Mouse (Mus musculus) adrenal gland, postnatal 4 days (tissue): ENCODE data around the gene Nyap1. TPM values are rescaled to one million over a fixed set of nuclear protein-coding genes. Genes with fewer than 3 reads are reported as not detected.

Experiments
- DNase-seq, 2 experiments: peaks; one replicate each; pipeline ENCODE4 v3.0.0; 2021 to 2022; ENCODE audit warnings: low spot score in 2 of 2, mixed read lengths in 2 of 2
- total RNA-seq, 2 experiments: library from RNA; stranded (reverse); gene quantifications; 2 replicates each; pipeline ENCODE4 v1.2.3; 2021

Nyap1 gene
- total RNA-seq, 2 experiments from 2014 or later: 10.9 to 11.6 TPM

DNA sequence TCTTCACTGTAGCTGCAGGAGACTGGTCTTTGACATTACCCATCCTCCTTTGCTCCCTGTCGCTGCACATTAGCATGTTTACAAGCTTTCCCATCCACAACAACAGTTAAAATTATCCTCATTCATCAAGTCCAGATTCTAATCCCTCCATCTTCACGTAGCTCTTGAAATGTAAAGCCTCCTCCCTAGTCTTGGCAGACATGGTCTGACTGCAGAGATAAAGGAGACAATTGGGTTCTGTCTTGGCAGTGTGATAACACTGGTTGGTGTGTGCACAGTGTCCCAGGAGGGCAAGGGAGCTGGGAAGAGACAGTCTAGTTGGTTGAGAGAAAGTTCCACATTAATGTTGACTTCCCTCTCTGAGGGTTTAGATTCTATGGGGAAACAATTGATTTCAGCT lies 41.6 kb downstream of the Nyap1 start:
- no peak for DNase-seq

DNA sequence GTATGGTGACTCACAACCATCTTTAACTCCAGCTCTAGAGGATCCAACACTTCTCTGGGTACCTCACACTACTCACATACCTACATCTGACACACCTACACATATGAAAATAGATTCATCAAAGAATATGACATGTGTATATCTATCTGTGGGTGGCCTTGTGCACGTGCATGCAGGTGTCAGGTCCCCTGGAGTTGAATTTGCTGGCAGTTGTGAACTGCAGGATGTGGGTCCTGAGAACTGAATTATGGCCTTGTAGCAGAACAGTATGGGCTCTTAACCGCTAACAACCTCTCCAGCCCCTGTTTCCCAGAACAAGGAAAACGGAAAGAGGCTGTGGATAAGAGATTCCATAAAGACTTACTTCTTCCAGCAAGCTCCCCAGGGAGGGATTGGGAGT lies 42.3 kb downstream of the Nyap1 start:
- no peak for DNase-seq

GRCm38 (mm10) chr5:137695930-137696329 lies 45.5 kb downstream of the Nyap1 start:
- no peak for DNase-seq

DNA sequence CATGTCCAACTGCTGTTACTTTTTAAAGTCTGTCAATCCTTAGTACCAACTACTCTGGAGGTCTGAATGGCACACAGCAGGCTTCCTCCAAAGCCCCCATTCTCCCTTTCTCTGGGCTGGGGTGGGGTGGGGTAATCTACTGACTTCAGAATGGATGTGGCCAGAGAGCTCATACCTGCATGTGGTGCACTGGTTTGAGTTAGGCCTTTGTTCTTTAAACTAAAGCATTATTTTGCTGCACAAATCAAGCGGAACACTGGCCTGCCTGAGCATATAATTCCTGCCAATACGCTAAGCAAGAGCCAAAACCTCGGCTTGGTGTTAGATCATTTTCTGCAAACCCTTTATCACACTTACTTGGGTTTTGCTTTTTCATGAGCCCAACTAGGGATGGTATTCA lies 46.6 kb downstream of the Nyap1 start:
- no peak for DNase-seq

DNA sequence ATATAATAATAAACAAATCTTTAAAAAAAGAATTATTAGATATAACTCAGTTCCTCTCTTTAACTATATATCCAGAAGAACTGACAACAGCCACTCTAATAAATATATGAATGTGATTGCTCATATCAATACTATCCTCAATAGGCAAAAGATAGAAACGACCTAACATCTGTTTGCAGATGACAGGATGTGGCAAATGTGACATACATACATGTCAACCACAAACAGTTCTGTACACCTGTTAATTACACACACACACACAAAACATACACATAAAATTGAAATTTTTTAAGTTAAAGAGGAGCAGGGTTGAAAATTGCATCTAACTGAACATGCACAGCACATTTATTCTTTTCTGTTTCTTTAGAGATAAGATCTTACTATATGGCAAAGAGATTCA lies 49.5 kb downstream of the Nyap1 start:
- DNase-seq: no peak

GRCm38 (mm10) chr5:137690531-137690930 lies 50.9 kb downstream of the Nyap1 start:
- no peak for DNase-seq

DNA sequence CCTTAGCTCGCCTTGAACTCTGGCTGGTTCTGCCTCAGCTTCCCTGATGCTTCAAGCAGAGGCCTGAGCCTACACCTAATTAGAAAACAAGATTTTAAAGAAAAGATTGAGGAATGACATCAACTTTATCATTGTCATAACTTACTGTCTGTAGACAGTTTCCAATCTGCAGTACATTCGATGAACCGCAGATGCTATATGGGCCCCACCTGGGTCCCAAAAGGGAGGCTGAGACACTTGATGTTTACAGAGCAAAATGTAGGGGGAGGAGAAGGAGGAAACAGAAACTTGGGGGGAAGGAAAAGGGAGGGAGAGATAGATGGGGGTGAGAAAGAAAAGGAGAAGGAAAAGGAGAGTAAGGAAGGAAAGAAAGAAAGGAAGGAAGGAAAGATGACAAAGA lies 51.4 kb downstream of the Nyap1 start:
- no peak for DNase-seq

DNA sequence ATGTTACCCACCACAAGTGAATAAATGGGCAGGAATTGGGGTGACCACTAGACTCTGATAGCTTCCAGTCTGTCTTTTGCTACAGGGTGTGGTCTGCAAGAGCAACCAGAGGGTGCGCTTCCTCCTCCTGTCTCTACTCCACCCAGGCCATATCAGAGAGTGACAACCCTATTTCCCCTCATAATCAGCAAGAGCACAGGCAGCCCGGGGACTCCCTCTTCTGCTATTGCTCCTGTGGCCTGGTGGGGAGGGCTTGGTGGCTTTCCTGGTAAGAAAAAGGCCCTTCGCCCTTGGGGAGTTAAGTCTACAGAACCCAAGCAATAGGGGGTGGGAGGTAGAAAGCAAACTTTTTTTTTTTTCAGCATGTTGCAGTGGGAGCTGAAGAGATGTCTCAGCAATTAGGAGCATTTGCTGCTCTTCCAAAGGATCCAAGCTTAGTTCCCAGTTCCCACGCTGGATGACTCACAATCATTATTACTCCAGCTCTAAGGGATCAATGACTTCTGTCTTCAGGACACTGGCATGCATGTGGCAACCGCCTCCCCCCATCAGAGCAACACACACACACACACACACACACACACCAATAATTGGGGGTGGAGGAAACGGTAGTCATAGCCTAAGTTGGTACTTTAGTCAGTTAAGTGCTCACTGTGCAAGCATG lies 55.1 kb downstream of the Nyap1 start:
- no peak for DNase-seq

- no peak for DNase-seq
Measured at GRCm38 (mm10) chr5:137685653-137686052, 55.8 kb downstream of the Nyap1 start.

DNA sequence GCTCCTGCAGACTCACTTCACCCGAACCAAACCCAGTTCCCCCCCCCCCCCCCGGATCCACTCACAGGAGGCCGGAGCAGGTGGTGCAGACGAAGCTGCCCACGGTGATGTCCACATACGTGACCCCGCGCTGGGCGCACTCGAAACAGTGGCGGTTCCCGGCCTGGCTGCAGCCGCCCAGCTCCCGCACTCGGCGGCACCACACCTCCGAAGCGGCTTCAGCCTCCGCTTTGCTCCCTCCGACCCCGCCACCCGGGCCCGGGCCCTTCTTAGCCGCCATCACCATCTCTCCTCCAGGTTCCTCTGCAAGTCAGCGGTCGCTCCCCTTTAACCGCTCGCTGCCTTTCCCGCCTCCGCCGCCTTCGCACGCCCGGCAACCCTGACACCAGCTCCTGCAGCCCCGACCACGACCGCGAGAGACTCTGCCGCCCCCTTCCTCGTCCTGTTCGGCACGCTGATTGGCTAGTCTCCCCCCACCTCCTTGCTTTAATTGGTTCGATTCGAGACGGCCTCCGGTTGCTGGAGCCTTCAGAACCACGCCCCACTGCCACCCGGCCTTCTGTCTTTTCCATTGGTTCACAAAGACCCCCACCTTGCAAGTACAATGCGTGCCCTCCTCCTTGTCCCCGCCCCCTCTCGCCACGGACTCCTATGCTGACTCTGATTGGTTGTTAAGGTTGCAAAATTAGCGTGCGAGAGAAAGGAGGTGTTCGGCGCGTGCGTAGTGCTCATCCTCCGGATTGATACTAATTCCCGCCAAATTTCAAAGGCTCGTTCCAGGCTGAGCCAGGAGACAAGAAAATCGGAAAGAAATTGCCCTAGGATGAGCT lies 56.9 kb downstream of the Nyap1 start, which contains the start of gene Agfg2:
Agfg2 (minus strand) TSS at position 433 of the 830 bp plus-strand sequence.
- peak; percentile 91 to 95 for DNase-seq

GRCm38 (mm10) chr5:137683388-137684293 lies 57.8 kb downstream of the Nyap1 start:
- DNase-seq: no peak

DNA sequence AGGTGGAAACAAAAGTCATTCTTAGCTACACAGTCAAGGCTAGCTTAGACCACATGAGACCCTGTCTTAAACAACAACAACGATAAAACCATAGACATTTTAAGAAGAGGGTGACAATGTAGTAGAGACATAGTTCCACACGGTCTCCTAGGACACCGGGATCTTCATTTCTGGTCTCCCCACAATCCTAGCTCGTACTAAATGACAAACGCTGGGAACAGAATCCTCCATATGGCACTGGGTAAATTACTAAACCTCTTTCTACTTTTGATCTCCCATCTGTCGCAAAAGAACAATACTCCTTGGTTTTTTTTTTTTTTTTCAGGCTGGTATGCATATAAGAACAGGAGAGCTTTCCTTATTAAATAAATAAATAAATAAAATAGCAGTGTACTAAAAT lies 58.9 kb downstream of the Nyap1 start:
- DNase-seq: no peak

Other genes starting within 250 kb of the Nyap1 start
- 10 to 100 TPM; 26.5 to 26.9 TPM for gene Pop7, start 239.1 kb downstream of the Nyap1 start, total RNA-seq
- 10 to 100 TPM; 65.1 to 69.2 TPM for gene Gigyf1, start 223.1 kb downstream of the Nyap1 start, total RNA-seq
- not detected for gene Epo, start 208.4 kb downstream of the Nyap1 start, total RNA-seq
- 100 to 1,000 TPM; 771 to 773 TPM for gene Gnb2, start 208.1 kb downstream of the Nyap1 start, total RNA-seq
- 1 to 10 TPM; 8.1 TPM for gene Actl6b, start 188.1 kb downstream of the Nyap1 start, total RNA-seq
- 10 to 100 TPM in 1 of 2 experiments, 1 to 10 TPM in 1; 2.4 to 25.8 TPM for gene Tfr2, start 171.8 kb downstream of the Nyap1 start, total RNA-seq
- gene Mospd3, start 140.5 kb downstream of the Nyap1 start, total RNA-seq: 10 to 100 TPM; 52.4 to 54.0 TPM
- gene Pcolce, start 127.8 kb downstream of the Nyap1 start, total RNA-seq: 100 to 1,000 TPM; 549 to 594 TPM
- gene Fbxo24, start 112.6 kb downstream of the Nyap1 start, total RNA-seq: 1 to 10 TPM; 1.2 to 3.3 TPM
- gene Lrch4, start 112.5 kb downstream of the Nyap1 start, total RNA-seq: 10 to 100 TPM; 27.9 to 34.5 TPM
- gene Gm20605, start 112.4 kb downstream of the Nyap1 start, total RNA-seq: 10 to 100 TPM; 16.3 to 16.4 TPM
- gene Sap25, start 100.3 kb downstream of the Nyap1 start, total RNA-seq: 1 to 10 TPM; 8.3 to 8.9 TPM
- under 1 TPM; 0.56 to 0.79 TPM for gene Irs3, start 95.9 kb downstream of the Nyap1 start, total RNA-seq
- gene Agfg2, start 56.9 kb downstream of the Nyap1 start, total RNA-seq: 10 to 100 TPM; 28.5 to 31.9 TPM
- gene Tsc22d4, start 4.1 kb upstream of the Nyap1 start, total RNA-seq: 100 to 1,000 TPM; 138 to 140 TPM
- 10 to 100 TPM; 29.9 to 40.3 TPM for gene Ppp1r35, start 37.2 kb upstream of the Nyap1 start, total RNA-seq
- 10 to 100 TPM; 58.4 to 67.5 TPM for gene Mepce, start 46.0 kb upstream of the Nyap1 start, total RNA-seq
- 1 to 10 TPM; 8.9 to 9.3 TPM for gene Zcwpw1, start 46.2 kb upstream of the Nyap1 start, total RNA-seq
- 1 to 10 TPM; 3.1 to 5.5 TPM for gene Pilra, start 94.7 kb upstream of the Nyap1 start, total RNA-seq
- gene Pilrb1, start 116.5 kb upstream of the Nyap1 start, total RNA-seq: 1 to 10 TPM; 2.9 to 3.6 TPM
- gene Pilrb2, start 130.2 kb upstream of the Nyap1 start, total RNA-seq: 1 to 10 TPM; 2.8 to 3.4 TPM
- 1 to 10 TPM in 1 of 2 experiments, under 1 TPM in 1; 0.17 to 3.0 TPM for gene Cyp3a13, start 180.0 kb upstream of the Nyap1 start, total RNA-seq
- gene Gjc3, start 221.5 kb upstream of the Nyap1 start, total RNA-seq: 1 to 10 TPM; 2.3 to 2.4 TPM
- 10 to 100 TPM in 1 of 2 experiments, 1 to 10 TPM in 1; 1.1 to 55.2 TPM for gene Azgp1, start 239.9 kb upstream of the Nyap1 start, total RNA-seq